Mouse (Mus musculus): ENCODE results near the gene Rps6ka4. TPM values are rescaled to one million over a fixed set of nuclear protein-coding genes. Genes with fewer than 3 reads are reported as not detected.

Rps6ka4 gene
- polyA plus RNA-seq, 1 experiment from 2014 or later: 7.7 TPM

- Histone ChIP-seq H3K27ac (no peak overlapping the region), H3K27me3 (ENCODE audit: insufficient read depth, poor library complexity, severe bottlenecking) (peaks cover 28% of the 10 kb centered on the region; the same call in 1 of the 2 replicates), H3K4me1 (replicated peaks) (peaks cover 15% of the 10 kb centered on the region), H3K9me3 (no peaks in the 10 kb centered on the region), H3K36me3 (no peaks in the 10 kb centered on the region), H3K4me3 (no peak overlapping the region)
- DNase-seq (ENCODE audit: low spot score): no peak
- 44% methylated on average over 10 of the region's 10 CpGs for WGBS
These were observed 21.2 kb downstream of the Rps6ka4 start for GRCm38 (mm10) chr19:6819143-6819827.

GRCm38 (mm10) chr19:6814958-6815357 lies 25.5 kb downstream of the Rps6ka4 start:
- WGBS: 85% methylated on average over 3 of the region's 3 CpGs
- H3K36me3 ChIP-seq: no peaks in the 10 kb centered on the region
- peaks cover 23% of the 10 kb centered on the region for H3K4me1 ChIP-seq (replicated peaks)
- H3K4me3 ChIP-seq: no peak overlapping the region
- peaks cover 13% of the 10 kb centered on the region; the same call in 1 of the 2 replicates for H3K27me3 ChIP-seq (ENCODE audit: insufficient read depth, poor library complexity, severe bottlenecking)
- H3K9me3 ChIP-seq: no peaks in the 10 kb centered on the region
- no peak overlapping the region for H3K27ac ChIP-seq
- DNase-seq (ENCODE audit: low spot score): no peak

- peak; percentile 56 for DNase-seq (ENCODE audit: low spot score)
These were observed 26.1 kb downstream of the Rps6ka4 start for GRCm38 (mm10) chr19:6814366-6814765.

More at GRCm38 (mm10) chr19:6814366-6814765, 26.1 kb downstream of the Rps6ka4 start:
- Histone ChIP-seq H3K36me3 (no peaks in the 10 kb centered on the region), H3K4me1 (replicated peaks) (peaks cover 19% of the 10 kb centered on the region), H3K27ac (0 out of 2 replicates have a peak overlapping the region, but pooled peaks have one; percentile 45), H3K9me3 (no peaks in the 10 kb centered on the region), H3K4me3 (no peak overlapping the region), H3K27me3 (ENCODE audit: insufficient read depth, poor library complexity, severe bottlenecking) (peaks cover 13% of the 10 kb centered on the region; the same call in 1 of the 2 replicates)
- WGBS: 46% methylated on average over 4 of the region's 4 CpGs

Other genes starting within 250 kb of the Rps6ka4 start
- gene Ccdc88b, start 17.6 kb upstream of the Rps6ka4 start, polyA plus RNA-seq (2016; fragmentation: Nextera tagmentation; extraction: Ambion mirVana): 0.37 and 1.2 TPM in 2 replicates
- gene Trmt112, start 69.1 kb upstream of the Rps6ka4 start, polyA plus RNA-seq (2016; fragmentation: Nextera tagmentation; extraction: Ambion mirVana): 148 and 157 TPM in 2 replicates
- gene Prdx5, start 69.5 kb upstream of the Rps6ka4 start, polyA plus RNA-seq (2016; fragmentation: Nextera tagmentation; extraction: Ambion mirVana): 155 and 196 TPM in 2 replicates
- 8.4 and 12.0 TPM in 2 replicates for gene Esrra, start 81.2 kb upstream of the Rps6ka4 start, polyA plus RNA-seq (2016; fragmentation: Nextera tagmentation; extraction: Ambion mirVana)
- gene Catsperz, start 84.7 kb upstream of the Rps6ka4 start, polyA plus RNA-seq (2016; fragmentation: Nextera tagmentation; extraction: Ambion mirVana): 0.46 TPM in 1 of 2 replicates, not detected in the other
- not detected in 2 replicates for gene Kcnk4, start 93.9 kb upstream of the Rps6ka4 start, polyA plus RNA-seq (2016; fragmentation: Nextera tagmentation; extraction: Ambion mirVana)
- gene Bad, start 101.2 kb upstream of the Rps6ka4 start, polyA plus RNA-seq (2016; fragmentation: Nextera tagmentation; extraction: Ambion mirVana): 63.1 and 75.5 TPM in 2 replicates
- gene Gpr137, start 101.8 kb upstream of the Rps6ka4 start, polyA plus RNA-seq (2016; fragmentation: Nextera tagmentation; extraction: Ambion mirVana): 31.2 and 40.9 TPM in 2 replicates
- 157 and 186 TPM in 2 replicates for gene Ppp1r14b, start 134.3 kb upstream of the Rps6ka4 start, polyA plus RNA-seq (2016; fragmentation: Nextera tagmentation; extraction: Ambion mirVana)
- 22.3 and 28.3 TPM in 2 replicates for gene Plcb3, start 135.8 kb upstream of the Rps6ka4 start, polyA plus RNA-seq (2016; fragmentation: Nextera tagmentation; extraction: Ambion mirVana)
- gene Fkbp2, start 139.9 kb upstream of the Rps6ka4 start, polyA plus RNA-seq (2016; fragmentation: Nextera tagmentation; extraction: Ambion mirVana): 119 and 121 TPM in 2 replicates
- gene Vegfb, start 147.0 kb upstream of the Rps6ka4 start, polyA plus RNA-seq (2016; fragmentation: Nextera tagmentation; extraction: Ambion mirVana): 35.6 and 36.2 TPM in 2 replicates
- gene Dnajc4, start 151.9 kb upstream of the Rps6ka4 start, polyA plus RNA-seq (2016; fragmentation: Nextera tagmentation; extraction: Ambion mirVana): 18.7 and 23.3 TPM in 2 replicates
- 20.6 and 23.2 TPM in 2 replicates for gene Nudt22, start 155.5 kb upstream of the Rps6ka4 start, polyA plus RNA-seq (2016; fragmentation: Nextera tagmentation; extraction: Ambion mirVana)
- gene Trpt1, start 155.5 kb upstream of the Rps6ka4 start, polyA plus RNA-seq (2016; fragmentation: Nextera tagmentation; extraction: Ambion mirVana): 9.9 and 13.5 TPM in 2 replicates
- 8.7 and 10.1 TPM in 2 replicates for gene Fermt3, start 178.8 kb upstream of the Rps6ka4 start, polyA plus RNA-seq (2016; fragmentation: Nextera tagmentation; extraction: Ambion mirVana)
- gene Stip1, start 199.3 kb upstream of the Rps6ka4 start, polyA plus RNA-seq (2016; fragmentation: Nextera tagmentation; extraction: Ambion mirVana): 372 and 451 TPM in 2 replicates
- gene Macrod1, start 216.2 kb upstream of the Rps6ka4 start, polyA plus RNA-seq (2016; fragmentation: Nextera tagmentation; extraction: Ambion mirVana): 2.9 and 3.4 TPM in 2 replicates

Data from hindbrain, embryonic 10.5 days (tissue).